Mouse (Mus musculus) lung, adult 2 months (tissue): ENCODE data around the gene Txnrd1.

Experiments used
- CTCF ChIP-seq: fragments of 200-500 bp; IDR thresholded peaks from 2 replicates; pipeline ENCODE4 v1.5.1; 2011; ENCODE audit warnings: mild to moderate bottlenecking, low read length, control low read depth; ENCODE audit not compliant: insufficient read depth
- POLR2A ChIP-seq: fragments of 200-500 bp; IDR thresholded peaks from 2 replicates; pipeline ENCODE4 v1.6.1; 2011; ENCODE audit warnings: low read depth, mild to moderate bottlenecking, control low read depth, low read length, borderline replicate concordance; ENCODE audit errors: extremely low read depth

GRCm38 (mm10) chr10:82863827-82864226, 30.1 kb downstream of the Txnrd1 start:
- no peak for TF ChIP-seq CTCF
- no peak for TF ChIP-seq POLR2A
